ENCODE assay signal across 8 mouse cellular contexts in the genomic region with DNA sequence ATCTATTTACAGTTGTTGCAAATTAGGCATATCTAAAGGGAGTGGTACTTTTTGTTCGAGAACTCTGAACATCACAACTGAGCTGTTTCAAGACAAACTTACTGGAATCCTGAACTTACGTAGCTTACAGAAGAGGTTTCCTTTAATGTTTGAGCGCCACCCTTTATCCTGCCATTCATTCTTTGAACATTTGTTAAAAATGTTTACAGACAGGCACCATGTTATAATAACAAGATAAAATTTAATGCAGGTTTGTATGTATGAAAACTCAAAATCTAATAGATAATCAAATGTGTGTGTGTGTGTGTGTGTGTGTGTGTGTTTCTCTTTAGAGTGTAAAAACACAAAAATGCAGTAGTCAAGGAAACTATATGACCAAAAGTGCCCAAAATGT. TPM values are rescaled to one million over a fixed set of nuclear protein-coding genes. Genes with fewer than 3 reads are reported as not detected.
A peak's percentile ranks its signal among the peaks of the same experiment; 100 is the strongest.
DNase-seq lines count a peak whose midpoint lies in the region; ATAC-seq and TF ChIP-seq lines count a peak whose summit lies in the region.

No protein-coding gene starts in this region.

- ATAC-seq in liver, embryonic 12.5 days = no peak
- no peak for ATAC-seq in CD4-positive, CD25-positive, alpha-beta regulatory T cell, adult 4 months

- H3K9me3 ChIP-seq in liver, embryonic 12.5 days (replicated peaks) = no peaks in the 10 kb centered on the region

- peak overlapping the region; percentile 82 for H3K9ac ChIP-seq in liver, embryonic 12.5 days

- peak; percentile 10 for DNase-seq in embryo, embryonic 9.5 days (ENCODE audit: extremely low spot score)
- no peak for DNase-seq in embryo, embryonic 11 days
- no peak for DNase-seq in spleen, adult 2 months (ENCODE audit: low read depth in 1 of 2, low spot score in 2 of 2)
- no peak for DNase-seq in spleen, adult 18-20 months
- DNase-seq in frontal cortex, postnatal 10 days (ENCODE audit: low spot score in 2 of 2) = no peak
- no peak for DNase-seq in urinary bladder, adult 18-20 months (ENCODE audit: low spot score in 2 of 2)

- no peak for TF ChIP-seq POLR2A in spleen, adult 2 months (IDR thresholded peaks at IDR 0.05; ENCODE audit: low read depth, low read length)

- H3K4me2 ChIP-seq in liver, embryonic 12.5 days = peak overlapping the region; percentile 89

- H3K27ac ChIP-seq in spleen, adult 2 months (ENCODE audit: insufficient read depth, low read length) = no peak overlapping the region
- H3K27ac ChIP-seq in liver, embryonic 12.5 days = peak overlapping the region; percentile 67

- peaks cover 5% of the 10 kb centered on the region for H3K4me1 ChIP-seq in spleen, adult 2 months (ENCODE audit: control insufficient read depth, insufficient read depth, insufficient read length)
- H3K4me1 ChIP-seq in liver, embryonic 12.5 days = peaks cover 26% of the 10 kb centered on the region

- no peaks in the 10 kb centered on the region for H3K27me3 ChIP-seq in spleen, adult 2 months (ENCODE audit: control insufficient read depth, insufficient read depth, low read length)
- H3K27me3 ChIP-seq in liver, embryonic 12.5 days (replicated peaks) = no peaks in the 10 kb centered on the region

- WGBS in spleen, adult 2 months = 24% methylated on average over 3 of the region's 3 CpGs
- WGBS in liver, embryonic 12.5 days (ENCODE audit: insufficient replicate concordance) = 13% methylated on average over 3 of the region's 3 CpGs

- peak overlapping the region; percentile 49 for H3K4me3 ChIP-seq in spleen, adult 2 months (ENCODE audit: extremely low read depth, insufficient read depth, insufficient read length)
- peak overlapping the region; percentile 82 for H3K4me3 ChIP-seq in liver, embryonic 12.5 days

- H3K36me3 ChIP-seq in spleen, adult 2 months (ENCODE audit: control insufficient read depth, insufficient read depth, low read length) = no peaks in the 10 kb centered on the region
- H3K36me3 ChIP-seq in liver, embryonic 12.5 days = peaks cover 7% of the 10 kb centered on the region

- TF ChIP-seq CTCF in spleen, adult 2 months (IDR thresholded peaks at IDR 0.05; ENCODE audit: extremely low read depth, insufficient read depth, insufficient read length, insufficient replicate concordance) = no peak

RNA-seq across cellular contexts. Expression of gene Ipo8, which starts 0.5 kb away (rescaled TPM):
- 7.1 and 7.2 TPM in 2 replicates for polyA plus RNA-seq in spleen, adult 2 months (2012; rRNA removed)
- polyA plus RNA-seq in liver, embryonic 12.5 days (2016; fragmentation: Nextera tagmentation; extraction: Ambion mirVana) = 13.0 and 14.7 TPM in 2 replicates
- polyA plus RNA-seq in CD4-positive, CD25-positive, alpha-beta regulatory T cell, adult 4 months (2017; shearing (Covaris generic)) = 10 to 100 TPM; 15.6 to 19.5 TPM
